Mouse (Mus musculus): ENCODE measurements around the gene Krt4. TPM values are rescaled to one million over a fixed set of nuclear protein-coding genes. Genes with fewer than 3 reads are reported as not detected.

Gene Krt4
- polyA plus RNA-seq, 1 experiment: 2.3 TPM

DNA sequence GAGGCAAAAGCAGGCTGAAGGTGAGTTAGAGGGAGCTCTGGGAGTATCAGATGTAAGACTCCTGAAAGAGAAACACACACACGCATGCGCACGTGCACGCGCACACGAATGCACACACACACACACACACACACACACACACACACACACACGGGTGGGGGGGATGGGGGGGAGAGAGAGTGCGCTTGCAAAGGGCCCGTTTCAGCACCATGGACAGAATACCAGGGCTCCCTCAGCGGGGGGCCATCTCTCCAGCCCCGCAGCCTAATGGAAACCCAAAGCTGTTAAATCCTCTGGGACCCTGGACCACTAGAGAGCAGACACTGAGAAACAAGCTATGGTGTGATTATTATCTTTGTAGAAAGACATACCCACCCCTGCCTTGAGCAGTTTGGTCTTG lies 44.8 kb downstream of the Krt4 start:
- peak; percentile 40 for DNase-seq (ENCODE audit: low read depth)
- no peak for TF ChIP-seq POLR2A (IDR thresholded peaks at IDR 0.05; ENCODE audit: borderline replicate concordance, extremely low read depth, insufficient read depth, insufficient read length, poor library complexity, severe bottlenecking)
- TF ChIP-seq CTCF (IDR thresholded peaks at IDR 0.05; ENCODE audit: borderline replicate concordance, extremely low read depth, insufficient read depth, insufficient read length): no peak

DNA sequence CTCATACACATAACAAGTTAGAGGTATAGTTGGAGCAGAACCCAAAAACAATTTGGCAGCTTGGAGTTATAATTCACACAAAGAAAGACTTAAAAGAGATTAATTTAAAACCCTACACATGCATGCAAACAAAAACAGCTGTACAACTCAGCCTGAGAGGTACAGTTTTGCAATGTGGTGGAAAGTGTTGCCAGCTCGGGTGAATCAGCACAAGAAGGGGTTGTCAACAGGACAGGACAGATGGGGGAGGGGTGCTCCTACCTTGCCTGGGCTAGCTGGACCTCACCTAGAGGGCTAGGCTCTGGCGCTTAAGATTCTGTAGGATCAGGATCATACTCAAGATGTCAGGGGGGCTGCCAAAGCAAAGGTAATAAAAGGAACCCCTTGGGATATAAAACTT lies 46.5 kb downstream of the Krt4 start:
- no peak for TF ChIP-seq POLR2A (IDR thresholded peaks at IDR 0.05; ENCODE audit: borderline replicate concordance, extremely low read depth, insufficient read depth, insufficient read length, poor library complexity, severe bottlenecking)
- TF ChIP-seq CTCF (IDR thresholded peaks at IDR 0.05; ENCODE audit: borderline replicate concordance, extremely low read depth, insufficient read depth, insufficient read length): no peak
- DNase-seq (ENCODE audit: low read depth): no peak

DNA sequence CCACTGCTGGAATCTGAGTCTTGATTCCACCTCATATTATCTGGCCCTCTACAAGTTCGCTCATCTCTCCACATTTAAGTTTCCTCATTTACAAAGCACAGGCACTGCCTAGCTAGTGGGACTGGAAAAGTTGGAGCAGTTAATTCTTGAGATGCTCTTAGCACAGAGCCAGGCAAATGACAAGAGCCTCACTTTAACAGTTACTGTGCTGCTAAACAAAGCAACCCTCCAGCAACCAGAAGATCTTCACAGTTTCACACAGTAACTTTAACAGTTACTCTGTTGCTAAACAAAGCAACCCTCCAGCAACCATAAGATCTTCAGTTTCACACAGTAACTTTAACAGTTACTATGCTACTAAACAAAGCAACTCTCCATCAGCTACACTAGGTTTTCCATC lies 50.2 kb downstream of the Krt4 start:
- TF ChIP-seq POLR2A (IDR thresholded peaks at IDR 0.05; ENCODE audit: borderline replicate concordance, extremely low read depth, insufficient read depth, insufficient read length, poor library complexity, severe bottlenecking) (no peak), CTCF (IDR thresholded peaks at IDR 0.05; ENCODE audit: borderline replicate concordance, extremely low read depth, insufficient read depth, insufficient read length) (no peak)
- DNase-seq (ENCODE audit: low read depth): no peak

DNA sequence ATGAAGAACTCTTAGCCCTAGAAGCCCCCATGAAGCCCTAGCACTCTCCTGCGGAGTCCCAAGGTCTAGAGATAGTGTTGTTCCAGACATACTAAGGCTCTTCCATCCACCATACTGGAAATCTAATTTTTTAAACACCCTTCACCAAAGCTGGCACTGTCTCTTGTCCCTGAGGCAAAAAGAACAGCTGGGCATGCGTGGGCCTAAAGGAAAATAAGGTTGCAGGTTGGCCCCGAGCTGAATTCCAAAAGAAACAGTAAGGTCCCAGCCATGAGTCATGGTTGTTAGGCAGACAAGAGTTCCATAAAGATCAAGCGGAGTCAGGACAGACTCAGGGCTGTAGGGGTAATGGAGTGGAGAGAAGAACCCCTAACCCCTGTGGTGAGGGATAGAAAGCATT lies 51.3 kb downstream of the Krt4 start:
- no peak for DNase-seq (ENCODE audit: low read depth)
- no peak for TF ChIP-seq POLR2A (IDR thresholded peaks at IDR 0.05; ENCODE audit: borderline replicate concordance, extremely low read depth, insufficient read depth, insufficient read length, poor library complexity, severe bottlenecking)
- no peak for TF ChIP-seq CTCF (IDR thresholded peaks at IDR 0.05; ENCODE audit: borderline replicate concordance, extremely low read depth, insufficient read depth, insufficient read length)

DNA sequence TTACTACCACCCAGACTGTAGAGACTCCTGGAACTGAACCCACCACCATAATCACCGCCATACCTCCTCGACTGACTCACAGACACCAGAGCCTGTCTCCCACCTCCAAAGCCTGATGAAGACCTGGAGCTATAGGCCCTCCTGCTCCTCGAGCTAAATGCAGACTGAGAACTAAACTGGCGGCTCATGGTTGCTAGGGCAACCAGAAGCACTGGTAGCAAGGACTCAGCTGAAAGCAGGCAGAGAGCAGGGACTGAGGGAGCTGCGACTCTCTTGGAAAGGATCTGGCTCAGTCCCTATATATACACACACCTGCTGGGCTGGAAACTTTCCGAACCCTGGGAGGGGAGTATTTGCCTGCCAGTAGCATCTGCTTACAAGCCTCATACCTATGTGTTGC lies 55.1 kb downstream of the Krt4 start, which contains the start of gene Krt77:
Gene Krt77, minus strand, starts transcription at position 275 of the 400 bp plus-strand sequence.
- TF ChIP-seq CTCF (IDR thresholded peaks at IDR 0.05; ENCODE audit: borderline replicate concordance, extremely low read depth, insufficient read depth, insufficient read length) (no peak), POLR2A (IDR thresholded peaks at IDR 0.05; ENCODE audit: borderline replicate concordance, extremely low read depth, insufficient read depth, insufficient read length, poor library complexity, severe bottlenecking) (no peak)

More for the DNA sequence above, 55.1 kb downstream of the Krt4 start, which contains the start of gene Krt77:
- peak; percentile 82 for DNase-seq (ENCODE audit: low read depth)

Other genes with a start within 250 kb of the Krt4 start
- not detected in 2 replicates for gene Krt6b, start 244.4 kb downstream of the Krt4 start, polyA plus RNA-seq (2012; rRNA removed)
- gene Krt6a, start 230.4 kb downstream of the Krt4 start, polyA plus RNA-seq (2012; rRNA removed): 0.29 and 0.57 TPM in 2 replicates
- 33.7 and 53.0 TPM in 2 replicates for gene Krt5, start 211.8 kb downstream of the Krt4 start, polyA plus RNA-seq (2012; rRNA removed)
- 0.09 and 0.18 TPM in 2 replicates for gene Krt71, start 181.6 kb downstream of the Krt4 start, polyA plus RNA-seq (2012; rRNA removed)
- gene Krt72, start 138.3 kb downstream of the Krt4 start, polyA plus RNA-seq (2012; rRNA removed): 0.04 and 0.08 TPM in 2 replicates
- 0.78 and 0.98 TPM in 2 replicates for gene Krt73, start 122.4 kb downstream of the Krt4 start, polyA plus RNA-seq (2012; rRNA removed)
- gene Krt2, start 106.6 kb downstream of the Krt4 start, polyA plus RNA-seq (2012; rRNA removed): not detected in 2 replicates
- 14.9 and 19.4 TPM in 2 replicates for gene Krt1, start 73.9 kb downstream of the Krt4 start, polyA plus RNA-seq (2012; rRNA removed)
- 0.53 and 2.3 TPM in 2 replicates for gene Krt77, start 55.0 kb downstream of the Krt4 start, polyA plus RNA-seq (2012; rRNA removed)
- not detected in 2 replicates for gene Krt76, start 31.8 kb downstream of the Krt4 start, polyA plus RNA-seq (2012; rRNA removed)
- gene Krt79, start 15.6 kb upstream of the Krt4 start, polyA plus RNA-seq (2012; rRNA removed): 0.10 and 0.23 TPM in 2 replicates
- gene Krt78, start 29.6 kb upstream of the Krt4 start, polyA plus RNA-seq (2012; rRNA removed): 0.03 TPM in 1 of 2 replicates, not detected in the other
- gene Krt8, start 79.7 kb upstream of the Krt4 start, polyA plus RNA-seq (2012; rRNA removed): 2.0 and 3.7 TPM in 2 replicates
- 1.9 and 3.9 TPM in 2 replicates for gene Krt18, start 103.4 kb upstream of the Krt4 start, polyA plus RNA-seq (2012; rRNA removed)
- gene Eif4b, start 149.0 kb upstream of the Krt4 start, polyA plus RNA-seq (2012; rRNA removed): 123 and 173 TPM in 2 replicates
- gene Tns2, start 175.7 kb upstream of the Krt4 start, polyA plus RNA-seq (2012; rRNA removed): 10.2 and 18.8 TPM in 2 replicates
- 63.8 and 64.6 TPM in 2 replicates for gene Spryd3, start 211.5 kb upstream of the Krt4 start, polyA plus RNA-seq (2012; rRNA removed)
- gene Igfbp6, start 219.6 kb upstream of the Krt4 start, polyA plus RNA-seq (2012; rRNA removed): 0.57 and 0.83 TPM in 2 replicates
- gene Soat2, start 225.8 kb upstream of the Krt4 start, polyA plus RNA-seq (2012; rRNA removed): 0.15 and 0.18 TPM in 2 replicates

Measured in brain, embryonic 14.5 days (tissue).